Mouse (Mus musculus) limb, embryonic 15.5 days (tissue): ENCODE measurements at regions not wholly inside any gene's neighbourhood (a gene's known extent, or its start where the extent isn't known, plus 50 kb on each side); places are given as distances from the start of the nearest gene placed in this dataset.

Experiments used
- ATAC-seq: fragments of 200-750 bp; cut with Nextera tagmentation; 2 replicates; pipeline ENCODE4 v1.8.0; 2017; ENCODE audit warnings: low read depth, moderate TSS enrichment; ENCODE audit not compliant: insufficient number of reproducible peaks, low FRiP score, low TSS enrichment
- H3K27ac ChIP-seq: fragments of 300-500 bp; sonication (generic); 2 replicates; pipeline ENCODE4 v1.5.1; 2015; ENCODE audit warnings: moderate library complexity, mild to moderate bottlenecking, inconsistent platforms
- H3K27me3 ChIP-seq: fragments of 300-500 bp; sonication (generic); 2 replicates; pipeline ENCODE4 v1.6.1; 2015; ENCODE audit warnings: inconsistent platforms
- H3K36me3 ChIP-seq: fragments of 300-500 bp; sonication (generic); 2 replicates; pipeline ENCODE4 v1.6.1; 2015; ENCODE audit warnings: inconsistent platforms
- H3K4me1 ChIP-seq: fragments of 300-500 bp; sonication (generic); 2 replicates; pipeline ENCODE4 v1.6.1; 2015; ENCODE audit warnings: inconsistent platforms
- H3K4me2 ChIP-seq: fragments of 300-500 bp; sonication (generic); 2 replicates; pipeline ENCODE4 v1.6.1; 2015; ENCODE audit warnings: mild to moderate bottlenecking, inconsistent platforms
- H3K4me3 ChIP-seq: fragments of 300-500 bp; sonication (generic); 2 replicates; pipeline ENCODE4 v1.5.1; 2015; ENCODE audit warnings: mild to moderate bottlenecking, inconsistent platforms
- H3K9ac ChIP-seq: fragments of 300-500 bp; sonication (generic); 2 replicates; pipeline ENCODE4 v1.6.1; 2015; ENCODE audit warnings: inconsistent platforms
- H3K9me3 ChIP-seq: fragments of 300-500 bp; sonication (generic); 2 replicates; pipeline ENCODE4 v1.6.1; 2016; ENCODE audit warnings: inconsistent platforms
- WGBS: fragments of 180-500 bp; shearing (Covaris S2); methylation state at CpG from one replicate; pipeline ENCODE4 v1.1.7; 2015; 5-methylcytosine and 5-hydroxymethylcytosine counted together

GRCm38 (mm10) chr9:46938628-46939027 lies 59.9 kb upstream of the Gm4791 start:
- Histone ChIP-seq H3K9ac (no peak overlapping the region), H3K27me3 (no peaks in the 10 kb centered on the region), H3K9me3 (no peaks in the 10 kb centered on the region), H3K4me3 (no peak overlapping the region), H3K4me1 (no peaks in the 10 kb centered on the region), H3K36me3 (no peaks in the 10 kb centered on the region), H3K4me2 (no peak overlapping the region), H3K27ac (no peak overlapping the region)
- ATAC-seq = no peak
- WGBS = 84% methylated on average over 3 of the region's 3 CpGs

- Histone ChIP-seq H3K4me3 (no peak overlapping the region), H3K4me1 (no peaks in the 10 kb centered on the region), H3K4me2 (no peak overlapping the region), H3K9me3 (no peaks in the 10 kb centered on the region), H3K27me3 (no peaks in the 10 kb centered on the region), H3K27ac (no peak overlapping the region), H3K36me3 (no peaks in the 10 kb centered on the region), H3K9ac (no peak overlapping the region)
- WGBS = 58% methylated on average over 3 of the region's 3 CpGs
- ATAC-seq = no peak
Measured at GRCm38 (mm10) chr9:46925641-46926040, 72.9 kb upstream of the Gm4791 start.

DNA sequence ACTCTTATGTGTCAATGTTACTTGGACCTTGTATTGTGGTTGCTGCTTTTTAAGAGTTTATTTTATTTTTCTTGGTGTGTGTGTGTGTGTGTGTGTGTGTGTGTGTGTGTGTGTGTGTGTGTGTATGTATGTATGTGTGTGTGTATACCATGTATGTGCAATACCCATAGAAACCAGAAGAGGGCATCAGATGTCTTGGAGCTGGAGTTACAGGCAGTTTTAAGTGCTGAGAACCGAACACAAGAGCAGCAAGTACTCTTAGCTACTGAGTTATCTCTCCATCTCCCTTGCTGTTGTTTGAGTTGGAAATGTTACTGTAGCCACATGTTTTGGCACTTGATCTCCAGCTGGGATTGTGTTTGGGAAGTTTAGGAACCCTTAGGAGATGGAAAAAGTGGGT lies 78.5 kb upstream of the Gm4791 start:
- ATAC-seq = no peak
- H3K4me2 ChIP-seq = no peak overlapping the region
- no peaks in the 10 kb centered on the region for H3K27me3 ChIP-seq
- no peaks in the 10 kb centered on the region for H3K36me3 ChIP-seq
- 96% methylated on average over 1 of the region's 1 CpGs for WGBS
- no peaks in the 10 kb centered on the region for H3K9me3 ChIP-seq
- no peaks in the 10 kb centered on the region for H3K4me1 ChIP-seq
- H3K27ac ChIP-seq = no peak overlapping the region
- H3K9ac ChIP-seq = no peak overlapping the region
- H3K4me3 ChIP-seq = no peak overlapping the region

DNA sequence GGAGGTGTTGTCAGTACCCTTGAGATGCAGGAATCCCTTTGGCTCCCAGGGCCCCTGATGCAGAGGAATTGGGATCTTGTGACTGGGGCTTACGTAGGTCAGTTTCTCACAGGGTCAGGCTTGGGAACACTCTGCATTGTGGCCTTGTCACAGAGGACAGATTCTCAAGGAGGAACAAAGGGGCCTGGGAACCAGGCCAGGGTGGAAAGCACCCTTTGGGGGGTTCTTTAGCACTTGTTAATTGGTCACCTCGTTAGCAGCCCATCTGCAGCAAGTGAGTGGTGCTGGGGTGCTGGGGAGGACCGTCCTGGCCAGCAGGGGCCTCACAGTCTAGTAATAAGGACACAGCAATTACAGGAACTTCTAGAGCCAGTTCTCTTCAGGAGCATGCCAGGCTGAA lies 85.3 kb upstream of the Gm4791 start:
- no peak for ATAC-seq
- no peak overlapping the region for H3K27ac ChIP-seq
- no peaks in the 10 kb centered on the region for H3K9me3 ChIP-seq
- no peak overlapping the region for H3K4me3 ChIP-seq
- no peaks in the 10 kb centered on the region for H3K27me3 ChIP-seq
- H3K36me3 ChIP-seq = no peaks in the 10 kb centered on the region
- H3K9ac ChIP-seq = no peak overlapping the region
- WGBS = 33% methylated on average over 3 of the region's 3 CpGs
- no peak overlapping the region for H3K4me2 ChIP-seq
- peaks cover 9% of the 10 kb centered on the region for H3K4me1 ChIP-seq

- no peak overlapping the region for H3K27ac ChIP-seq
- no peaks in the 10 kb centered on the region for H3K9me3 ChIP-seq
- no peak overlapping the region for H3K4me3 ChIP-seq
- WGBS = 32% methylated on average over 6 of the region's 6 CpGs
- no peaks in the 10 kb centered on the region for H3K36me3 ChIP-seq
- H3K4me2 ChIP-seq = no peak overlapping the region
- H3K4me1 ChIP-seq = peaks cover 9% of the 10 kb centered on the region
- H3K27me3 ChIP-seq = no peaks in the 10 kb centered on the region
- no peak for ATAC-seq
- no peak overlapping the region for H3K9ac ChIP-seq
Measured at GRCm38 (mm10) chr9:46909412-46910013, 89.0 kb upstream of the Gm4791 start.

DNA sequence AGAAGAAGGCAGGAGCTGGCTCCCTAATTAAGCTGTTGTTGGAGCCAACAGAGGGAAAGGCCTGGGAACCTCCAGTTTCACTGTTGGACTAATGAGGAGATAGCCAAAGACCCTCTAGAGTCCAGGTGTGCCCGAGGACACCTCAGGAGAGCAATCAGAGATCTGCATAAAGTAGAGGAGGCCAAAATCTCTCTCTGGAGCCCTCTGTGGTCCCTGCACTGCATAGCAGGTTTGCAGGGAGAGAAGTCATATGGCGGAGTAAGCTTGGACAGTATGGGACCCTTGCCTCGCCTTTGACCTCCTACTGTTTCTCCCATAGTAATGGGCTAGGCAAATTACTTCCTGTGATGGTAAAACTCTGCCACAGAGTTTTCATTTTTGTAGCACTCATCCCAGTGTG lies 93.5 kb upstream of the Gm4791 start:
- ATAC-seq = no peak
- Histone ChIP-seq H3K4me2 (no peak overlapping the region), H3K9ac (no peak overlapping the region), H3K4me1 (no peaks in the 10 kb centered on the region), H3K27me3 (no peaks in the 10 kb centered on the region), H3K36me3 (no peaks in the 10 kb centered on the region), H3K9me3 (no peaks in the 10 kb centered on the region), H3K4me3 (no peak overlapping the region), H3K27ac (no peak overlapping the region)
- 92% methylated on average over 3 of the region's 3 CpGs for WGBS

- WGBS = 55% methylated on average over 8 of the region's 8 CpGs
- no peaks in the 10 kb centered on the region for H3K36me3 ChIP-seq
- no peak overlapping the region for H3K4me2 ChIP-seq
- no peak overlapping the region for H3K27ac ChIP-seq
- H3K27me3 ChIP-seq = no peaks in the 10 kb centered on the region
- ATAC-seq = no peak
- no peak overlapping the region for H3K9ac ChIP-seq
- H3K9me3 ChIP-seq = no peaks in the 10 kb centered on the region
- no peaks in the 10 kb centered on the region for H3K4me1 ChIP-seq
- H3K4me3 ChIP-seq = no peak overlapping the region
Measured at GRCm38 (mm10) chr9:46903491-46904220, 94.9 kb upstream of the Gm4791 start.

DNA sequence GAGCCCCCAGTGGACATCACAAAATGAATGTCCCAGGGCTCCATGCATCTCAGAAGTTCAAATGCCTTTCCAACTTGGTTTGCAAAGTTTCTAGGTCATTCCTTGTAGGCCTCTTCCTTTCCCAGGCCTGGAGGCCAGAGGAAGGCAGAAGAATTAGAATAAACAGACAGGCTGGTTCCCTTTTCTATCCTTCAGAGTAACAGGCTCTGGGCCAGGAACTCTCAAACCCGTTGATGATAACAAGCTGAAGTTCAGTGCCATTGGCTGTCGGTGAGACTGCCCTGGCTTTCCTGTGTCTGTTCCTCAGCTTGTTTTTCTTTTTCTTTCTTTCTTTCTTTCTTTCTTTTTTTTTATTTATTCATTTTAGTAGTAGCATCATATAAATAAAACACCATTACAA lies 99.3 kb upstream of the Gm4791 start:
- H3K4me1 ChIP-seq = no peaks in the 10 kb centered on the region
- H3K9me3 ChIP-seq = no peaks in the 10 kb centered on the region
- ATAC-seq = no peak
- no peak overlapping the region for H3K4me2 ChIP-seq
- no peak overlapping the region for H3K4me3 ChIP-seq
- no peaks in the 10 kb centered on the region for H3K36me3 ChIP-seq
- H3K27me3 ChIP-seq = no peaks in the 10 kb centered on the region
- no peak overlapping the region for H3K9ac ChIP-seq
- H3K27ac ChIP-seq = no peak overlapping the region
- 58% methylated on average over 2 of the region's 2 CpGs for WGBS

DNA sequence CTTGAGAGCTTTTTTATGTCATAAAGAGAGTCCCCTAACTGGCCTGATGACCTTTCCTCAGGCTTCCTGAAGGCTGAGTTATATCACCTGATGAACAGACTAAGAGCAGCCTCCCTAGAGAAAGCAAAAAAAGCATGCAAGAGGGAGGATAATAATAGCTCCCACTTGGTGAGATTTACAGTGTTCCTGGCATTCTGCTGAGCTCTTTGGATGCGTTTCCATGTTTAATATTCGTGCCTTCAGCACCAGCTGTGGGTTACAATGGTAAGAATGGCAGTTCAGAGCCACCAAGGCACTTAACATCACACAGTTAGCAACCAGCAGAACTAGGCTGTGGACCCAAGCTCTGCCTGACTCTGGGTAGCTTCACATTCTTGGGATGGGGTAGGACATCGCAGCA lies 100.4 kb upstream of the Gm4791 start:
- H3K36me3 ChIP-seq = no peaks in the 10 kb centered on the region
- no peak overlapping the region for H3K4me2 ChIP-seq
- H3K9me3 ChIP-seq = no peaks in the 10 kb centered on the region
- WGBS = 67% methylated on average over 3 of the region's 3 CpGs
- H3K9ac ChIP-seq = no peak overlapping the region
- no peak overlapping the region for H3K27ac ChIP-seq
- ATAC-seq = no peak
- no peaks in the 10 kb centered on the region for H3K27me3 ChIP-seq
- no peaks in the 10 kb centered on the region for H3K4me1 ChIP-seq
- H3K4me3 ChIP-seq = no peak overlapping the region

DNA sequence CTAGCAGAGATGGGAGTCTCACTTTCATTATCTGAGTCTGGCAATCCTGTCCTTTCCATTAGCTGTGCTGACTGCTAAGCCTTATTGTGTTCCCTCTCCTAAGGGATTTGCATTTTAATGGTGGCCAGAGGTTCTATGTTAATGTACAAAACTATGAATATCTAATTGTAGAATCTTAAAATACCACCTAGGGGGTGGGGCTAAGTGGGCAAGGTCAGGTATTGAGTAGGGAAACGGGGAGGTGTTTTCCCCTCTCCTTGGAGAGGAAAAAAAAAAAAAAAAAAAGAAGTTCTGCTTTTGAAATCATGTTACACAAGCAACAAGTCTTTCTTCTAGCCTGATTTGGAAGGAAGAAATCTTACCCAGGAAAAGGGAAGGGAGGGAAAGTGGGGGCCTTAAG lies 106.7 kb upstream of the Gm4791 start:
- H3K4me1 ChIP-seq = no peaks in the 10 kb centered on the region
- no peaks in the 10 kb centered on the region for H3K9me3 ChIP-seq
- H3K9ac ChIP-seq = no peak overlapping the region
- H3K36me3 ChIP-seq = no peaks in the 10 kb centered on the region
- no peak overlapping the region for H3K4me3 ChIP-seq
- no peak for ATAC-seq
- no peak overlapping the region for H3K4me2 ChIP-seq
- no peak overlapping the region for H3K27ac ChIP-seq
- 69% methylated on average over 1 of the region's 1 CpGs for WGBS
- H3K27me3 ChIP-seq = no peaks in the 10 kb centered on the region

DNA sequence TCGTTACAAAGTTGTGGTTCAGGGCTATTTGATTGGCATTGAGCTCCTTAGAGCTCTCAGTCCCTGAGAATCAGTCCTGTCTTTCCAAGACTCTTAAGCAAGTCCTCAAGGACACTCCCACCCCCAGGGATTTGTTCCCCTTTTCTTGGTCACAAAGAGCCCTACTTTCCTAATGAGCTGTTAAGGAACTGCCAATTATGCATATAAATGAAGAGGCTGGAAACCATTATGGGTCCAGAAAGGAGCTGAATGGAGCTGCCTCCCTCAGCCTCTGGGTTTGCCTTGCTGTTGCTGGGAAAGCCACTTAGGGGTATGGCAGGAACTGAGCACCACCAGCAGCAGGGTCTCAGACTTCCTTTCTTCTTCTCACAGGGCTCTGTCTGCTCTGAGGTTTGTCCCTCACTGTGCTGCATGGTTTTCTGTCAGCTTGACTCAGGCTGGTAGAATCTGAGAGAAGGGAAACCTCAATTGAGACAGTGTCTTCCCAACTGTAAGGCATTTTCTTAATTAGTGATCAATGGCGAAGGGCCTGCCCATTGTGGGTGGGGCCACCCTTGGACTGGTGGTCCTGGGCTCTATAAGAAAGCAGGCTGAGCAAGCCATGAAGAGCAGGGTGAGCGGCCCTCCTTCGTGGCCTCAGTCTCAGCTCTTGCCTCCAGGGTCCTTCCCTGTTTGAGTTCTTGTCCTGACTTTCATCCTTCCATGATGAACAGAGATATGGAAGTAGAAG lies 108.4 kb upstream of the Gm4791 start:
- H3K4me3 ChIP-seq = no peak overlapping the region
- H3K9ac ChIP-seq = no peak overlapping the region
- WGBS = 68% methylated on average over 4 of the region's 4 CpGs
- no peaks in the 10 kb centered on the region for H3K27me3 ChIP-seq
- no peaks in the 10 kb centered on the region for H3K4me1 ChIP-seq
- H3K4me2 ChIP-seq = no peak overlapping the region
- ATAC-seq = no peak
- H3K27ac ChIP-seq = no peak overlapping the region
- H3K36me3 ChIP-seq = no peaks in the 10 kb centered on the region
- H3K9me3 ChIP-seq = no peaks in the 10 kb centered on the region

GRCm38 (mm10) chr9:46871211-46871994 lies 127.1 kb upstream of the Gm4791 start:
- no peaks in the 10 kb centered on the region for H3K9me3 ChIP-seq
- no peaks in the 10 kb centered on the region for H3K36me3 ChIP-seq
- H3K4me3 ChIP-seq = no peak overlapping the region
- H3K27ac ChIP-seq = no peak overlapping the region
- 86% methylated on average over 8 of the region's 8 CpGs for WGBS
- no peaks in the 10 kb centered on the region for H3K4me1 ChIP-seq
- H3K27me3 ChIP-seq = no peaks in the 10 kb centered on the region
- H3K9ac ChIP-seq = no peak overlapping the region
- ATAC-seq = no peak
- no peak overlapping the region for H3K4me2 ChIP-seq
